Mouse (Mus musculus): Measurements from ENCODE around the gene Psma7. TPM values are rescaled to one million over a fixed set of nuclear protein-coding genes. Genes with fewer than 3 reads are reported as not detected.

The Psma7 gene
- 21.7 TPM for polyA plus RNA-seq (2014; fragmentation: Illumina TruSeq; extraction: RNeasy Lipid Tissue Mini Kit (QIAGEN cat#74804); ENCODE audit: low read depth, low replicate concordance)

DNA sequence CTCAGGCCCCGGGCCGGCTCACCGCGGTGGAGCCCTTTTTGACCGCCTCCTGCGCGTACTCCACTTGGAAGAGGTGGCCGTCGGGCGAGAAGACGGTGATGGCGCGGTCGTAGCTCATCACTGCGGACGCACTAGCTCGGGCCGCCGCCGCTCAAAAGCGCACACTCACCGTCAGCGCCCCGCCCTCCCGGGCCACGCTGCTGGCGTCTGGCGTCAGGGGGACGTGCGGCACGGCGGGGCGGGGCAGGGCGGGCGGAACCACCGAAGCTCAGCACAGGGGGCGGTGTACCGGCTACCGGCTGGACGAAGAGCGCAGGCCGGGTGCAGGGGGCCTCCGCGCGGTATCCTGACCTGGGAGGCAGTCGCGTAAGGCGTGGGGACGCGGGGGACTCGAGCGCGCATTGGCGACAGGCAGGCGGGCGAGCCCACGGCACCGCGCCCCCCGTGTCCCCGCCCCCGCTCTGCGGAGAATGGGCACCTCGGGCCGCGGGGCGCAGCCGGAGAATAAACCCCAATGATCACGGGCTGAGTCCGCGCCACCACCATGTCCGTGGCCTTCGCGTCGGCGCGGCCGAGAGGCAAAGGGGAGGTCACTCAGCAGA is at the start of gene Psma7, which contains the start of gene Ss18l1:
Psma7 (minus strand) TSS at position 178 of the 602 bp plus-strand sequence.
Ss18l1 (plus strand) TSS at position 254 of the 602 bp plus-strand sequence.

DNA sequence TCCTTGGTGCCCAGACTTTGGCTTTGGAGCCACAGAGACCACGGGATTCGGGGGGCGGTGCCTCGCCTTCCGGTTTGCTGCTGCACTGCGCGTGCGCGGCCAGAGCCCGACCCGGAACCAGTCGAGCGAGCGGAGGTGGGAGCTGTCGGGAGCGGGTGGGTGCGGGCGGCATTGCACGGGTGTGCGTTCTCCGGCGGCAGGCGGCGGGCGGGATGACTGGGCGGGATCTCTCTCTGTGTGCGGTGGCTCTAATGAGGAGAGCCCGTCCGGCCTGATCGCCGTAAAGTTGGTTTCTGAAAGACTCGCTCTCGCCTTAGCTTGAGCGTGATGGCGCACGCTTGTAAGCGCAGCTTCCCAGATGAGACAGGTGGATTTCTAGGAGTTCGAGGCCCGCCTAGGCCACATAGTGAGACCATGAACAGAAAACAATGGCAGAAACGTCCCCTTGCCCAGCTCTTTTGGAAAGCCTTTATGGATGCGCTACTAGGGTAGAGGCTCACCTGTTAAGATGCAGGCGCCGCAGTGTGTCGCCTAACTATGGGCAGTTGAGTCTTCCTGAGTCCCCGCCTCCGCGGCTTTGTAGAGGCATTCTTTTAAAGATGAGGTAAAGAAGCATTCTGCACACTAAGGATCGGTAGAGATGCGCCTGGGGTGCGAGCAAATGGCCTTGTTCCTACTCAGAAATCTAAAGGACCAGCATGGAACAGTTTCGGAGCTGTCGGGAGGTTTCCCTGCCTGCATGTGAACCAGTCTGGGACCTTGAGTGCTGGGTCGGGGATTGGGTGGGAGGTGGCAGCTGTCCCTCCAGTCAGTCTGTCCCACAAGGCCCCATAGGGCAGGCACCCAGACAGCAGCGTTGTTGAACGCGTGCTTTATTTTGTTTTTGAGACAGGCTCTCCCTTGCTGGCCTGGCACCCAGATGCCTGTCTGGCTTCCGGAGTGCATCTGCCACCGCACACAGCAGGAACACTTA is 28.5 kb upstream of the Psma7 start, which contains the start of gene Mtg2:
Mtg2 (plus strand) TSS at position 108 of the 973 bp plus-strand sequence.

DNA sequence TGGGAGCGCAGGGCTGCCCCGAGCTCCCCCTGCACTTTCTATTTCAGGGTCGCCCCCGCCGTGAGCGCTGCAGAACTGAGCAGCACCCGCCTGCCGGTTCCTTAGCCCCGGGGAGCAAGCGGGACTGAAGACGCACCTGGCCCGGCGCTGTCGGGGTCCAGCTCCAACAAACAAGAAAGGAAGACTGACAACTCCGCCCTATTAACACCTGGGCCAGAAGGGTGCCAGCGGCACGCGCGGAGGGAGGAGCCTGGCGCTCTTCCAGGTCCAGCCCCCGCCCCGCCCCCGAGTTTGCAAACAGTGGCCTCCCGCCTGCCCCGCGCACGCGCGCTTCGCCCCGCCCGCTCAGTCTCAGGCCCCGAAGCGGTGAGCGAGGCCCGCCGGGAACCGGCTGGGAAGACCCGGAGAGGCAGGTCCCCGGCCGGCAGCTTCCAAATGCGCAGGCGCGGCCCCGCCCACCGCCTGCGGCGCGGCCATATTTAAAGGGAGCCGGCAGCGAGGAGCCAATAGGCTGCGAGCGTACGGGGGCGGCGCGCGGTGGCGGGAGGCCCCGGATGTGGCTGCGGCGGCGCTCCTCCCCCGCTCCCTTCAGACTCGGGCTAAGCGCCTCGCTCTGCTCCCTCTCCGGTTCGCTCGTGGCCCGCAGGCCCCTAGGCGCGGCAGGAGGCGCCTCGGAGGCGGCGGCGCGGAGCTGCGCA is 17.7 kb downstream of the Psma7 start, which contains the start of gene Lsm14b:
Lsm14b (plus strand) TSS at position 587 of the 698 bp plus-strand sequence.

Other genes with a start within 250 kb of the Psma7 start
- 5.4 TPM for gene Taf4, start 65.8 kb downstream of the Psma7 start, polyA plus RNA-seq (2014; fragmentation: Illumina TruSeq; extraction: RNeasy Lipid Tissue Mini Kit (QIAGEN cat#74804); ENCODE audit: low read depth, low replicate concordance)
- 42.6 TPM for gene Lsm14b, start 17.4 kb downstream of the Psma7 start, polyA plus RNA-seq (2014; fragmentation: Illumina TruSeq; extraction: RNeasy Lipid Tissue Mini Kit (QIAGEN cat#74804); ENCODE audit: low read depth, low replicate concordance)
- gene Ss18l1, start 76 bp upstream of the Psma7 start, polyA plus RNA-seq (2014; fragmentation: Illumina TruSeq; extraction: RNeasy Lipid Tissue Mini Kit (QIAGEN cat#74804); ENCODE audit: low read depth, low replicate concordance) = 3.4 TPM
- 1.1 TPM for gene Mtg2, start 28.2 kb upstream of the Psma7 start, polyA plus RNA-seq (2014; fragmentation: Illumina TruSeq; extraction: RNeasy Lipid Tissue Mini Kit (QIAGEN cat#74804); ENCODE audit: low read depth, low replicate concordance)
- gene Hrh3, start 62.1 kb upstream of the Psma7 start, polyA plus RNA-seq (2014; fragmentation: Illumina TruSeq; extraction: RNeasy Lipid Tissue Mini Kit (QIAGEN cat#74804); ENCODE audit: low read depth, low replicate concordance) = not detected
- 29.3 TPM for gene Osbpl2, start 76.9 kb upstream of the Psma7 start, polyA plus RNA-seq (2014; fragmentation: Illumina TruSeq; extraction: RNeasy Lipid Tissue Mini Kit (QIAGEN cat#74804); ENCODE audit: low read depth, low replicate concordance)
- gene Adrm1, start 129.1 kb upstream of the Psma7 start, polyA plus RNA-seq (2014; fragmentation: Illumina TruSeq; extraction: RNeasy Lipid Tissue Mini Kit (QIAGEN cat#74804); ENCODE audit: low read depth, low replicate concordance) = 20.2 TPM
- gene Lama5, start 183.4 kb upstream of the Psma7 start, polyA plus RNA-seq (2014; fragmentation: Illumina TruSeq; extraction: RNeasy Lipid Tissue Mini Kit (QIAGEN cat#74804); ENCODE audit: low read depth, low replicate concordance) = 0.35 TPM
- gene Rps21, start 214.9 kb upstream of the Psma7 start, polyA plus RNA-seq (2014; fragmentation: Illumina TruSeq; extraction: RNeasy Lipid Tissue Mini Kit (QIAGEN cat#74804); ENCODE audit: low read depth, low replicate concordance) = 56.7 TPM
- gene Cables2, start 231.1 kb upstream of the Psma7 start, polyA plus RNA-seq (2014; fragmentation: Illumina TruSeq; extraction: RNeasy Lipid Tissue Mini Kit (QIAGEN cat#74804); ENCODE audit: low read depth, low replicate concordance) = 10.9 TPM
- not detected for gene Rbbp8nl, start 247.4 kb upstream of the Psma7 start, polyA plus RNA-seq (2014; fragmentation: Illumina TruSeq; extraction: RNeasy Lipid Tissue Mini Kit (QIAGEN cat#74804); ENCODE audit: low read depth, low replicate concordance)